Mouse (Mus musculus): ENCODE results near the gene Ubtd2. TPM values are rescaled to one million over a fixed set of nuclear protein-coding genes. Genes with fewer than 3 reads are reported as not detected.
A peak's percentile ranks its signal among the peaks of the same experiment; 100 is the strongest.

The Ubtd2 gene
- polyA plus RNA-seq, 1 experiment = 1.6 TPM

DNA sequence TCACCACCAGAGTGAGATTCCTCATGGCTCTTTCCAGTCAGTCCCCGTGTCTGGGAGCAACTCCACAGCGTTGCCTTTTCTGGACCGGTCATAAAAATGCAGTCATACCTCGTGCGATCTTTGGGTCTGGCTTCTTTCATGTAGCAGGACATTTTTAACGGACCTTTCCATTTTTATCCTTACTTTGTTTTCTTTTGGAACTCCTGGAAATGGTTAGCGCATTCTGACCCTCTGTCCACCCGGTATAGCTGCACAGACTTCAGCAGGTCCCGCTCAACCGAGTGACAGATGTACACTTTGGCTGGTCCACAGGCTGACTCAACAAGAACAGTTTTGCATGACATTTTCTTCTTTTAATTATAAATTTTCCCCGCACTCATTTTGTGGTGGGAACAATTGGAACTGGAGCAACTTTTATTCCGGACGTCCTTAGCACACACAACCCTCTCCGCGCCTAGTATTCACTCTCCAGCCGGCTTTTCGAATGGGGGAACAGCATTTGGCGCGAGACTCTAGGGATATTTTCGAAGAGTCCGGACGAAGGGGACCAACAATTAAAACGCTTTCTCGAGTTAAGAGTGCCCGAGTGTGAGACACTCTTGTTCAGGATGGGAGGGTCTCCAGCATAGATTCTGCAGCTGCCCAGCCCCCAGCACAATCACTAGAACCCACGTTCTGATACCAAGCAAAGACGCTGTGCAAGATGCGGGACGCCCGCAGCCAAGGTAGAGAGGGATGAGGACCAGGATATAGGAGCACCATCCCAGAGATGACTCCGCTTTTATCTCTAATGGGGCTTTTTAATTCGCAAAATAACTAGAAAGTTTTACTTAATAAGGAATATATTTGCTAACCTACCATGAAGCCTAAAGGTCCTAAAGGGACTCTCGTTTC lies 76.9 kb downstream of the Ubtd2 start, which contains the start of gene Efcab9:
TSS of gene Efcab9 (minus strand) at position 211 of the 894 bp plus-strand sequence.
- H3K27ac ChIP-seq (ENCODE audit: insufficient read depth, low read depth, low read length) = 0 out of 2 replicates have a peak within 1 kb of the TSS, but pooled peaks have one; percentile 4
- 5% methylated on average over 33 of the region's 33 CpGs for WGBS
- TF ChIP-seq CTCF (IDR thresholded peaks at IDR 0.05; ENCODE audit: extremely low read depth, insufficient read length, insufficient replicate concordance, low read depth, low read length) (no peak), POLR2A (IDR thresholded peaks at IDR 0.05; ENCODE audit: low read depth, low read length) (no peak)
- H3K4me1 ChIP-seq (ENCODE audit: control insufficient read depth, insufficient read depth, insufficient read length, low read length) = peaks cover 7% of the 10 kb centered on the region; the same call in 1 of the 2 replicates
- peak within 1 kb of the TSS; percentile 81 for H3K4me3 ChIP-seq (ENCODE audit: low read depth, low read length)
- H3K27me3 ChIP-seq (ENCODE audit: control insufficient read depth, insufficient read depth, low read length) = peaks cover 4% of the 10 kb centered on the region; the same call in 1 of the 2 replicates
- no peaks in the 10 kb centered on the region for H3K36me3 ChIP-seq (ENCODE audit: control insufficient read depth, insufficient read depth, low read length)

DNA sequence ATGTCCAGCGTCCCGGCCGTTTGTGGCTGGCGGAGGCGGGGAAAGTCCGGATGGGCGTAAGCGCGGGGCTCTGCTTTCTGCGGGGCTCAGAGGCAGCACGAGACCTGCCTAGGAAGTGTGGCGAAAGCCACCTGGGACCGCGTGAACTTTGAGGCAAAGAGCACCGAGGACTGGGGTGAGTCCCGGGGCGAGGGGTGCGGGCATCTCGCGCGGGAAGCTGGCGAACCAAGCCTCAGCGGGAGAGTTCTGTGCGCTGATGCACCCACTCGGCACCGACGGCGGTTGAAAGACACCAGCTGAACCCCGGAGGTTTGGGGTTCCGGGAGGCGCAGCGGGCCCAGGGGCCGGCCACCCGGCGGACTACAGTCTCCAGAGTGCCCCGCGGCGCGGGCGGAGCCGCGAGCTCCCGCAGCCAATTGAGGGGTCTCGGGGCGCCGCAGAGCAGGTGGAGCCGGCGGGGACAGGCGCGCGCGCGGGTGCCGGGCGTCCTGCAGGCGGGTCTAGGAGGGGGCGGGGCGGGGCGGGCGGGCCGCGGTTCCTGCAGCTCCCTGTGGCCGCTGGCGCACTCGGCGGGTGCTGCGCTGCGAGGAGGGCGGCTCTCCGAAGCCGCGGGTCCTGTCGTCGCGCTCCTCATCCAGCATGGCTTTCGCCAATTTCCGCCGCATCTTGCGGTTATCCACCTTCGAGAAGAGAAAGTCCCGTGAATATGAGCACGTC lies 77.8 kb downstream of the Ubtd2 start, which contains the start of gene Stk10:
TSS of gene Stk10 (plus strand) at position 541 of the 717 bp plus-strand sequence.
- Histone ChIP-seq H3K27me3 (ENCODE audit: control insufficient read depth, insufficient read depth, low read length) (peaks cover 4% of the 10 kb centered on the region; the same call in 1 of the 2 replicates), H3K4me1 (ENCODE audit: control insufficient read depth, insufficient read depth, insufficient read length, low read length) (peaks cover 7% of the 10 kb centered on the region; the same call in 1 of the 2 replicates), H3K4me3 (ENCODE audit: low read depth, low read length) (peak within 1 kb of the TSS; percentile 81), H3K36me3 (ENCODE audit: control insufficient read depth, insufficient read depth, low read length) (no peaks in the 10 kb centered on the region), H3K27ac (ENCODE audit: insufficient read depth, low read depth, low read length) (peak within 1 kb of the TSS; percentile 78)
- WGBS = under 1% methylated on average over 82 of the region's 82 CpGs
- TF ChIP-seq POLR2A (IDR thresholded peaks at IDR 0.05; ENCODE audit: low read depth, low read length) = peak; percentile 76; the same call in 1 of the 2 replicates
- TF ChIP-seq CTCF (IDR thresholded peaks at IDR 0.05; ENCODE audit: extremely low read depth, insufficient read length, insufficient replicate concordance, low read depth, low read length) = no peak

DNA sequence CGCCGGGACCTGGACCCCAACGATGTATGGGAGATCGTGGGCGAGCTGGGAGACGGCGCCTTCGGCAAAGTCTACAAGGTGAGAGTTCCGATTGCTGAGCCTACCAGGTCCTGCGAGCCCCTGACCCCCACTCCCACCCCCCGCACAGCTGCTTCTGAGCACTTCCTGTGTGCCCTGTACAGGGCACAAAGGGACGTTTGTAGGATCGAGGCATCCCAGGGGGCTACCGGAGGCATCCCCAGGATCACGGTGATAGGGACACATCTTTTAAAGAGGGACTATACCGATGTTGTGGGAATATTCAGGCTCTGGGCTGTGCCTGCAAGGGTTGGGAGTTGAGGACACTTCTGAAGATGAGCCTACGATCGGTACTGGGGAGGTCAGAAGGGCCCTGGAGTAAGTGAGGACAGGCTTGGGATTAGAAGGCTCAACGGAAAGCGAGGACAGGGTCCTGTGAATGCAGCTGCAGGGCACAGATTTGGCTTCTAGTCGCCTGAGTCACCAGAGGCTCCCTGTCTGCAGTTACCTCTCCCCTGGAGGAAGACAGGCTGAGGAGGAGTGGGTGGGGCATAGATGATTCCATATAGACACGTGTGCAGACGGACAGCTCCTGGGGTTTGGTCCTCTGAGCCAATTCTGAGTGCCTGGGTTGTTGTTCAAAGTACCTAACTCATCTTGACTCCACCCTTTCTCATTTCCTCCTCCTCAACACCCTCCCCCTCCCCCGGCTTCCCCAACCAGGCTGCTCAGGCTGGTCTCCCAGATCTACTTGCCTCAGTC lies 78.5 kb downstream of the Ubtd2 start:
- 2% methylated on average over 24 of the region's 24 CpGs for WGBS
- H3K27ac ChIP-seq (ENCODE audit: insufficient read depth, low read depth, low read length) = peak overlapping the region; percentile 78
- H3K4me3 ChIP-seq (ENCODE audit: low read depth, low read length) = peak overlapping the region; percentile 81
- H3K27me3 ChIP-seq (ENCODE audit: control insufficient read depth, insufficient read depth, low read length) = peaks cover 4% of the 10 kb centered on the region; the same call in 1 of the 2 replicates
- no peaks in the 10 kb centered on the region for H3K36me3 ChIP-seq (ENCODE audit: control insufficient read depth, insufficient read depth, low read length)
- TF ChIP-seq CTCF (IDR thresholded peaks at IDR 0.05; ENCODE audit: extremely low read depth, insufficient read length, insufficient replicate concordance, low read depth, low read length) (no peak), POLR2A (IDR thresholded peaks at IDR 0.05; ENCODE audit: low read depth, low read length) (0 out of 2 replicates have a peak, but pooled peaks have one; percentile 2)
- peaks cover 14% of the 10 kb centered on the region; the same call in 1 of the 2 replicates for H3K4me1 ChIP-seq (ENCODE audit: control insufficient read depth, insufficient read depth, insufficient read length, low read length)

DNA sequence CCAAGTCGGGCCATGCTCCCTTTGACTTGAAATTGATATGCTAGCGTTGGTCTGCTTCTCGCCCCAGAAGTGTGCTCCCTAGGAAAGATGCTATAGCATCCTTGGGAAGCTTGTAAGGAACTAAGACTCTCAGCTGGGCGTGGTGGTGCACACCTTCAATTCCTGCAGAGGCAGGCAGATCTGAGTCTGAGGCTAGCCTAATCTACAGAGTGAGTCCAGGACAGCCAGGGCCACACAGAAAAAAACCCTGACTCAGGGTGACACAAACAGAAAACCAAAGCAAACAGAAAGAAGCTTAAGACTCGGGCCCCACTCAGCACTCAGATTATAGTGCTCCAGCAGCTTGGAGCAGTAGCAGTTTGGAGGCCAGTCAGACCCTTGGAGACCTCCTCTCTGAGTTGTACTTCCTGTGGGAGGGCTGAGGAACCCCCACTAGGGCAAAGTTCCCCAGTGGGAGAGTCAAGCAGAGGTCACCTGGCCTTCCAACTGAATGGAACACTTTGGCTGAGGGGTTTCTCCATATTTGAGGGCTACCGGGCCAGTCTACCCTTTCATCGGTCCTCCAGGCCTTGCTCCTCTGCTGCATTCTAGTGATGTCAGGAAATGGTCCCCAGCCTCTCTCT lies 79.4 kb downstream of the Ubtd2 start:
- Histone ChIP-seq H3K4me3 (ENCODE audit: low read depth, low read length) (peak overlapping the region; percentile 81), H3K36me3 (ENCODE audit: control insufficient read depth, insufficient read depth, low read length) (no peaks in the 10 kb centered on the region), H3K27ac (ENCODE audit: insufficient read depth, low read depth, low read length) (peak overlapping the region; percentile 52), H3K4me1 (ENCODE audit: control insufficient read depth, insufficient read depth, insufficient read length, low read length) (peaks cover 19% of the 10 kb centered on the region; the same call in 1 of the 2 replicates), H3K27me3 (ENCODE audit: control insufficient read depth, insufficient read depth, low read length) (peaks cover 4% of the 10 kb centered on the region; the same call in 1 of the 2 replicates)
- no peak for TF ChIP-seq POLR2A (IDR thresholded peaks at IDR 0.05; ENCODE audit: low read depth, low read length)
- TF ChIP-seq CTCF (IDR thresholded peaks at IDR 0.05; ENCODE audit: extremely low read depth, insufficient read length, insufficient replicate concordance, low read depth, low read length) = no peak
- WGBS = 57% methylated on average over 7 of the region's 7 CpGs

DNA sequence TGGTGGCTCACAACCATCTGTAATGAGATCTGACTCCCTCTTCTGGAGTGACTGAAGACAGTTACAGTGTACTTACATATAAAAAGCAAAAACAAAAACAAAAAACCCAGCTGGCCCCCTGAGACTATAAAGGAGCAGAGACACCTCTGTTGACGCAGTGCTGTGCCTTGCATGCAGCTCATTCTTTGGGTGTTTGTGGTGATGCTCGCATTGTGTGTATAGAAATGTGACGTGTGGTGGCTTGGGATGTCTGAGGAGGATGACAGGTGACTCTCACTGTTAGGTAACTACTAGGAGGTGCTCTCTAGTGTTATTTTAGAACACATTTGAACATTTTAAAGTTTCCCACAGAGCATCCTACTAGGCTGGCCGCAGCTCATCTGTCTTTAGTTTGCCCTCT lies 80.5 kb downstream of the Ubtd2 start:
- Histone ChIP-seq H3K27me3 (ENCODE audit: control insufficient read depth, insufficient read depth, low read length) (peaks cover 4% of the 10 kb centered on the region; the same call in 1 of the 2 replicates), H3K27ac (ENCODE audit: insufficient read depth, low read depth, low read length) (no peak overlapping the region), H3K4me3 (ENCODE audit: low read depth, low read length) (no peak overlapping the region), H3K36me3 (ENCODE audit: control insufficient read depth, insufficient read depth, low read length) (no peaks in the 10 kb centered on the region), H3K4me1 (ENCODE audit: control insufficient read depth, insufficient read depth, insufficient read length, low read length) (peaks cover 19% of the 10 kb centered on the region; the same call in 1 of the 2 replicates)
- no peak for TF ChIP-seq POLR2A (IDR thresholded peaks at IDR 0.05; ENCODE audit: low read depth, low read length)
- no peak for TF ChIP-seq CTCF (IDR thresholded peaks at IDR 0.05; ENCODE audit: extremely low read depth, insufficient read length, insufficient replicate concordance, low read depth, low read length)
- 90% methylated on average over 4 of the region's 4 CpGs for WGBS

DNA sequence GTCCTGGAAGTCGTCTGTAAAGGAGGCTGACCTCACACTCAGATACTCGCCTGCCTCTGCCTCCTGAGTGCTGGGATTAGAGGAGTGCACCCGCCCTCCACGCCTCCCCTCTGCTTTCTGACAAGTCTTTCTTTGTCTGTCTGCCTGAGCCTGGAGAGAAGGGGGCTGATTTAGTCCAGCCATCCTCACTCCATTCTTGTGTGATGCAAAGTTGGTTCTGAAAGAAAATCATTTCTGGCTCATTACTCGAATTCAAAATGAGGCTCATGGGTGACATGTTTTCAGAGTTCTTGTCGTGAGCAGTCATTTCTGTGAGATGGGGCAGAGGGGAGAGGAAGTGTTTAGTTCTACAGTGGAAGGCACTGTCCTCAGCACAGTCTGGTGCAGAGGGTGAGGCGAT lies 81.8 kb downstream of the Ubtd2 start:
- TF ChIP-seq CTCF (IDR thresholded peaks at IDR 0.05; ENCODE audit: extremely low read depth, insufficient read length, insufficient replicate concordance, low read depth, low read length) (no peak), POLR2A (IDR thresholded peaks at IDR 0.05; ENCODE audit: low read depth, low read length) (no peak)
- Histone ChIP-seq H3K27me3 (ENCODE audit: control insufficient read depth, insufficient read depth, low read length) (no peaks in the 10 kb centered on the region), H3K27ac (ENCODE audit: insufficient read depth, low read depth, low read length) (no peak overlapping the region), H3K36me3 (ENCODE audit: control insufficient read depth, insufficient read depth, low read length) (no peaks in the 10 kb centered on the region), H3K4me3 (ENCODE audit: low read depth, low read length) (no peak overlapping the region), H3K4me1 (ENCODE audit: control insufficient read depth, insufficient read depth, insufficient read length, low read length) (peaks cover 24% of the 10 kb centered on the region; the same call in 1 of the 2 replicates)
- 63% methylated on average over 7 of the region's 7 CpGs for WGBS

Data from small intestine, adult 2 months (tissue).